Mouse (Mus musculus): ENCODE measurements at regions not wholly inside any gene's neighbourhood (a gene's known extent, or its start where the extent isn't known, plus 50 kb on each side); places are given as distances from the start of the nearest gene placed in this dataset.

DNA sequence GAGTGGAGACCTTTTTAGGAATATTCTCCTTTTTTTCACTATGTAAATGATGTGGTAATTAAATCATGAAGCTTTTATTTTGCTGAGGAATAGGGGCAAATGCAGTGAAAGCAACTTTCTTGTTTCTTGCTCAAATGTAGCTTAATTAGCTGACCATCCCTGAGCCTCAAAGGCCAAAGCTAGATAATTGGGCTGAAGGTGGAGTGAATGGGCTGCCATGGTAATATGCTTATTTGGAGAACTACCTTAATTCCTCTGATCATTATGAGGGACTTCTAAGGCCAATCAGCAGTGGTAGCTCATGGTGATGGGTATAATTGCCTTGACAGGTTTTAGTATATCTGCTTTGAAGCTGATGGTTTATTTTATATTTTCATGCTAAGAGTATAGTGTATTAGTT lies 702.5 kb upstream of the Alcam start:
- H3K4me3 ChIP-seq = no peak overlapping the region
- no peaks in the 10 kb centered on the region for H3K9me3 ChIP-seq
- no peak overlapping the region for H3K27ac ChIP-seq
- DNase-seq (ENCODE audit: low spot score) = no peak
- H3K4me1 ChIP-seq (replicated peaks) = no peaks in the 10 kb centered on the region
- H3K27me3 ChIP-seq (ENCODE audit: insufficient read depth, poor library complexity, severe bottlenecking) = no peaks in the 10 kb centered on the region
- H3K36me3 ChIP-seq = no peaks in the 10 kb centered on the region

DNA sequence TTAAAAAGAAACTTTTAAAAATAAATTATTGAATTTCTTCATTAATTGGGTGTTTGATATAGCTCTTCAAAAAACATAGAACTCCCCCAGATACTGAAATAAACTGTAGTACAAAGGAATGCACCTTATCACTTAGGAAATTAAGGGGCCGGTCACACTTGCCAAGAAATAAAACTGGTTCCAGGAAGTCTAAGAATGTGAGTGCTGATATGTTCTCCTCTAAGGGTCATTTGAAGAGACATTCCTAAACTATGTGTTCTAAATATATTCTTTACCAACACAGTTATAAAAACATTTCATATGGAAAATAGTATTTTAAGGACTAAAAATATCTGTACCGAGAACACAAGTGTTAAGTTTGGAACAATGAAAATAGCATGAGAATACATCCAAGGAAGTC lies 676.8 kb upstream of the Alcam start:
- Histone ChIP-seq H3K9me3 (no peaks in the 10 kb centered on the region), H3K27me3 (ENCODE audit: insufficient read depth, poor library complexity, severe bottlenecking) (no peaks in the 10 kb centered on the region), H3K27ac (no peak overlapping the region), H3K36me3 (no peaks in the 10 kb centered on the region), H3K4me1 (replicated peaks) (no peaks in the 10 kb centered on the region), H3K4me3 (no peak overlapping the region)
- 94% methylated on average over 2 of the region's 2 CpGs for WGBS
- no peak for DNase-seq (ENCODE audit: low spot score)

- Histone ChIP-seq H3K36me3 (no peaks in the 10 kb centered on the region), H3K27me3 (ENCODE audit: insufficient read depth, poor library complexity, severe bottlenecking) (no peaks in the 10 kb centered on the region), H3K4me3 (no peak overlapping the region), H3K4me1 (replicated peaks) (no peaks in the 10 kb centered on the region), H3K9me3 (no peaks in the 10 kb centered on the region), H3K27ac (no peak overlapping the region)
- 84% methylated on average over 3 of the region's 3 CpGs for WGBS
- DNase-seq (ENCODE audit: low spot score) = no peak
Observed at GRCm38 (mm10) chr16:53108726-53109125, 654.9 kb upstream of the Alcam start.

GRCm38 (mm10) chr16:53095396-53095929 lies 641.6 kb upstream of the Alcam start:
- Histone ChIP-seq H3K4me1 (replicated peaks) (no peaks in the 10 kb centered on the region), H3K9me3 (no peaks in the 10 kb centered on the region), H3K27me3 (ENCODE audit: insufficient read depth, poor library complexity, severe bottlenecking) (no peaks in the 10 kb centered on the region), H3K4me3 (no peak overlapping the region), H3K36me3 (no peaks in the 10 kb centered on the region), H3K27ac (no peak overlapping the region)
- DNase-seq (ENCODE audit: low spot score) = no peak
- 70% methylated on average over 2 of the region's 2 CpGs for WGBS

DNA sequence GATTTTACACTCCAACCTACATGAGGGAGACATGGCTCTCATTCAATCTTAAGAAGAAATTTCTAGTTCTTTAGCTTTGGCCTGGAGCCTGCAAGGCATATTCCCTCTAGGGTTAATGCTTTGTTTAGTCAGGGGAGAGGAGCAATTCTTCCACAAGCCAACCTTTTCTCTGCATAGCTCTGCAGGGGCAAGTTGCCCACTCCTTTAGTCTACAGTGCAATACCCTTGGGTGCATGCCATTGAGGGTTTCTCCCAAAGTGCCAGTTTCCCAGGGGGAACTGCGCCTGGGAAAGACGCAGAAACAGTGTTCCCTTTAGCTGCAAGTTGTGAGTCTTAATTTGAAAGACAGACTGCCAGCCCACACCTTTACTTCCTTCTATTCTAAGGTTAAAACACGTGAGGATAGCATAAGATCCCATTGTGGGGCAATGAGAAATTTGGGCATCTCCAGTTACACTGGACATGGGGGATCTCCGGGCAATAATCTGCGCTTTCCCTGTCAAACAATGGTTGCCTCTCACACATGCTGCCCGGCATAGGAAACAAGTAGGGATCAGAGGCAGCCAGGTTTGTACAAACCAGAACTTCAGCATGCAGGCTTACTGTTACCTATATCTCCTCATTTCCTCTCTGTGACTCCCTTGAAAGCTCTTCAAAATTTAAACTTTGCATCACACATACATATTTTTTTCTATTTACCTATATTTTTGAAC lies 620.1 kb upstream of the Alcam start:
- Histone ChIP-seq H3K9me3 (no peaks in the 10 kb centered on the region), H3K4me1 (replicated peaks) (no peaks in the 10 kb centered on the region), H3K27ac (no peak overlapping the region), H3K36me3 (no peaks in the 10 kb centered on the region), H3K4me3 (no peak overlapping the region), H3K27me3 (ENCODE audit: insufficient read depth, poor library complexity, severe bottlenecking) (no peaks in the 10 kb centered on the region)
- DNase-seq (ENCODE audit: low spot score) = no peak
- 64% methylated on average over 6 of the region's 6 CpGs for WGBS

DNA sequence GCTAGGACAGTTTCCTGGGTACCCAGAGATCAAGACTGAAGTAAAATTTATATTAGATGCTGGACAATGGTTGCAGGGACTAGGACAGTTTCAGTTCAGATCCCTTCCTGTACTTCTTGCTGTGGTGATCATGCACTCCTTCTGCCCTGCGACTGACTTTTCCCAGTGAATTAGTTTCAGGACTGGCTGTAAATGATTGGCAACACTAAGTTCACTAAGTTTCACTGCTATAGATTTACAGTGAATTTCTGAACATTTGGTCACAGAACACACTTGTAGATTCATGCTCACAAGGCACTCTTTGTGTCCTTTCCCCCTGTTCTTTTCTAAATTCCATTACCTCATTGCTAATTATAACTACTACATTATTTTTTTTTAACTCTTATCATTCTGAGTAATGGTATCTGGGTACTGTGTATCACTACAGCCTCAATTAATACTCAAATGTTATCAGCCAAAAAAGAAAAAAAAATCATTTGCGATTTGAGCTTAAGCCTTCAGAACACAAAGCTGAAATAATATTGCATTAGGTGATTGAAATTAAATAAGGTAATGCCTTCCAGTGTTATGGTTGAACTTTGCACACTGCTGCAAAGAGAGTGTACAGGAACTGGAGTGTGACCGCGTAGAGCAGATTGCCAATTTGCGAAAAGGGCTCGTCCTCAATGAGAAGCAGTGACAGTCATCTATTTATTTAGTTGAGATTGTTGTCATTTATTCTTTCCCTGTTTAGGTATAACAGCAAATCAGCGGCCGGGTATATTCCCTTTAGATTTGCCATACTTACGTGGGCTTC lies 618.2 kb upstream of the Alcam start:
- WGBS = 92% methylated on average over 9 of the region's 9 CpGs
- Histone ChIP-seq H3K9me3 (no peaks in the 10 kb centered on the region), H3K4me1 (replicated peaks) (no peaks in the 10 kb centered on the region)

DNA sequence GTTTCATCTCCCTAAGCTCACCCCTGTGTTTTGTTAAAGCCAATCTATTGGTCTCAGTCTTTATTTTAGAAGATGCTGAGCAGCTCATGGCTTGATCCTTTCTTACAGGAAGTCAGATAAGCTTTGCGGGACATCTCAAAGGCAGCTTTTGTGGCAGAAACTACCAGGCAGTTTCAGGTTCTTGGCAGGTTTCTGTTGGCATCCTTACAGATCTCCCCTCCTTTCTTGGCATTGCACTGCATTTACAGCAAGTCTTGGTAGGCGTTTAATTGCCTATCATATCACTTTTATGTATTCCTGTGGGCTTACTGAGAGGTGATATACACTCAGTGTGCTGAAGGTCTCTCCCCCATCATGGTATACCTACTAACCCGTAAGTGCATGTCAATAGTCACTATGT lies 610.3 kb upstream of the Alcam start:
- Histone ChIP-seq H3K36me3 (no peaks in the 10 kb centered on the region), H3K4me3 (no peak overlapping the region), H3K4me1 (replicated peaks) (no peaks in the 10 kb centered on the region), H3K9me3 (no peaks in the 10 kb centered on the region), H3K27me3 (ENCODE audit: insufficient read depth, poor library complexity, severe bottlenecking) (no peaks in the 10 kb centered on the region), H3K27ac (no peak overlapping the region)
- no peak for DNase-seq (ENCODE audit: low spot score)
- WGBS = 89% methylated on average over 3 of the region's 3 CpGs

More for the DNA sequence above, 618.2 kb upstream of the Alcam start:
- Histone ChIP-seq H3K27ac (no peak overlapping the region), H3K27me3 (ENCODE audit: insufficient read depth, poor library complexity, severe bottlenecking) (no peaks in the 10 kb centered on the region), H3K4me3 (no peak overlapping the region), H3K36me3 (no peaks in the 10 kb centered on the region)
- DNase-seq (ENCODE audit: low spot score) = no peak

DNA sequence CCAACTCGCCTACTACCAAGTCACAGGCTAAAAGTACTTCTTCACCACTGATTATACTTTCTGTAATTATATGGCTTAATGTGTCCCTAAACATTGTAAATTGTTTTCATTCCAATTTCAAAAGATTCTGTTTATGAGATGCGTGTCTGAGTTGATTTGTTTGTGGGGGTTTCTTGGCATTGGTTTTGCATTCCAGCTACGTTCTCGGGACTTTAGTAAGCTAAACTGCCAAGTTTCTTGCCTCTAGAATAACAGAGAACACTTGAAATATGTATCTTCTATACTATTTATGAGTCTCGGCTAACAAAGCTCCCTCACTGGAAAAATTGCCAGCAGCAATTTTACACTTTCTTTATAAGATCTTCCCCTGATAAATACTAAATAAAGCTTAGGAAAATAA lies 609.2 kb upstream of the Alcam start:
- WGBS = 89% methylated on average over 5 of the region's 5 CpGs
- DNase-seq (ENCODE audit: low spot score) = no peak
- no peaks in the 10 kb centered on the region for H3K27me3 ChIP-seq (ENCODE audit: insufficient read depth, poor library complexity, severe bottlenecking)
- H3K4me1 ChIP-seq (replicated peaks) = no peaks in the 10 kb centered on the region
- H3K27ac ChIP-seq = no peak overlapping the region
- H3K36me3 ChIP-seq = no peaks in the 10 kb centered on the region
- H3K9me3 ChIP-seq = no peaks in the 10 kb centered on the region
- H3K4me3 ChIP-seq = no peak overlapping the region

- Histone ChIP-seq H3K4me3 (no peak overlapping the region), H3K27me3 (ENCODE audit: insufficient read depth, poor library complexity, severe bottlenecking) (no peaks in the 10 kb centered on the region), H3K4me1 (replicated peaks) (no peaks in the 10 kb centered on the region), H3K27ac (no peak overlapping the region), H3K36me3 (no peaks in the 10 kb centered on the region), H3K9me3 (no peaks in the 10 kb centered on the region)
- 69% methylated on average over 1 of the region's 1 CpGs for WGBS
- DNase-seq (ENCODE audit: low spot score) = no peak
Observed at GRCm38 (mm10) chr16:53026056-53026455, 572.2 kb upstream of the Alcam start.

- H3K27me3 ChIP-seq (ENCODE audit: insufficient read depth, poor library complexity, severe bottlenecking) = no peaks in the 10 kb centered on the region
- H3K4me3 ChIP-seq = no peak overlapping the region
- 0 out of 2 replicates have a peak, but pooled peaks cover 2% of the 10 kb centered on the region for H3K4me1 ChIP-seq (replicated peaks)
- H3K9me3 ChIP-seq = no peaks in the 10 kb centered on the region
- DNase-seq (ENCODE audit: low spot score) = peak; percentile 12
- no peaks in the 10 kb centered on the region for H3K36me3 ChIP-seq
- 51% methylated on average over 1 of the region's 1 CpGs for WGBS
- no peak overlapping the region for H3K27ac ChIP-seq
Observed at GRCm38 (mm10) chr16:53011847-53012246, 558.0 kb upstream of the Alcam start.

- WGBS = 79% methylated on average over 1 of the region's 1 CpGs
- no peaks in the 10 kb centered on the region for H3K9me3 ChIP-seq
- H3K27me3 ChIP-seq (ENCODE audit: insufficient read depth, poor library complexity, severe bottlenecking) = no peaks in the 10 kb centered on the region
- H3K27ac ChIP-seq = no peak overlapping the region
- H3K36me3 ChIP-seq = no peaks in the 10 kb centered on the region
- no peak overlapping the region for H3K4me3 ChIP-seq
- H3K4me1 ChIP-seq (replicated peaks) = no peaks in the 10 kb centered on the region
- no peak for DNase-seq (ENCODE audit: low spot score)
Observed at GRCm38 (mm10) chr16:52988852-52989397, 535.1 kb upstream of the Alcam start.

- Histone ChIP-seq H3K9me3 (no peaks in the 10 kb centered on the region), H3K27me3 (ENCODE audit: insufficient read depth, poor library complexity, severe bottlenecking) (no peaks in the 10 kb centered on the region), H3K36me3 (no peaks in the 10 kb centered on the region), H3K4me3 (no peak overlapping the region), H3K4me1 (replicated peaks) (no peaks in the 10 kb centered on the region), H3K27ac (no peak overlapping the region)
- no peak for DNase-seq (ENCODE audit: low spot score)
- WGBS = 46% methylated on average over 1 of the region's 1 CpGs
Observed at GRCm38 (mm10) chr16:52984336-52984735, 530.5 kb upstream of the Alcam start.

DNA sequence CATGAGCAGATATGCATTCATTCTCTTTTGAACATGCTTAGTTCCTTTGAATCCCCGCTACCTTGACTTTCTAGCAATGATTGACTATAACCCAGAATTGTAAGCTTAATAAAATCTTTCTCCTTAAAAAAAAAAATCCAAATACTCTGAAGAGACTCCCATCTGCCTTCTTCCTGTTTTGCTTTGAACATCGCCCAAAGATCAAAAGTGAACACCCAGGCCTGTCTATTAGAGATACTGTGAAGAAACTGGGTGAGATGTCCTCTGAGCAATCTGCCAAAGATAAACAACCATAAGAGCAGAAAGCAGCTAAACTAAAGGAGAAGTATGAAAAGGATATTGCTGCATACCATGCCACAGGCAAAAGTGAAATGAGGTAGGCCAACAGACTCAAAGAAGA lies 527.1 kb upstream of the Alcam start:
- H3K27me3 ChIP-seq (ENCODE audit: insufficient read depth, poor library complexity, severe bottlenecking) = no peaks in the 10 kb centered on the region
- 92% methylated on average over 2 of the region's 2 CpGs for WGBS
- no peak overlapping the region for H3K27ac ChIP-seq
- H3K36me3 ChIP-seq = no peaks in the 10 kb centered on the region
- no peak overlapping the region for H3K4me3 ChIP-seq
- no peaks in the 10 kb centered on the region for H3K9me3 ChIP-seq
- H3K4me1 ChIP-seq (replicated peaks) = no peaks in the 10 kb centered on the region
- no peak for DNase-seq (ENCODE audit: low spot score)

Measured in hindbrain, embryonic 10.5 days (tissue).